Mouse (Mus musculus) midbrain, embryonic 15.5 days (tissue): ENCODE data around the gene Myo3b. TPM values are rescaled to one million over a fixed set of nuclear protein-coding genes. Genes with fewer than 3 reads are reported as not detected.
A peak's percentile ranks its signal among the peaks of the same experiment; 100 is the strongest.

ENCODE experiments used
- ATAC-seq: fragments of 200-750 bp; cut with Nextera tagmentation; replicated peaks from 2 replicates; pipeline ENCODE4 v1.8.0; 2017; ENCODE audit warnings: moderate TSS enrichment
- H3K27ac ChIP-seq: fragments of 300-500 bp; sonication (generic); 2 replicates; pipeline ENCODE4 v1.5.1; 2015; ENCODE audit warnings: mild to moderate bottlenecking, inconsistent platforms
- H3K27me3 ChIP-seq: fragments of 300-500 bp; sonication (generic); replicated peaks from 2 replicates; pipeline ENCODE4 v1.6.1; 2015; ENCODE audit warnings: inconsistent platforms
- H3K36me3 ChIP-seq: fragments of 300-500 bp; sonication (generic); replicated peaks from 2 replicates; pipeline ENCODE4 v1.6.1; 2015; ENCODE audit warnings: inconsistent platforms
- H3K4me1 ChIP-seq: fragments of 300-500 bp; sonication (generic); 2 replicates; pipeline ENCODE4 v1.6.1; 2015; ENCODE audit warnings: inconsistent platforms
- H3K4me2 ChIP-seq: fragments of 300-500 bp; sonication (generic); 2 replicates; pipeline ENCODE4 v1.6.1; 2015; ENCODE audit warnings: inconsistent platforms, mild to moderate bottlenecking, moderate library complexity
- H3K4me3 ChIP-seq: fragments of 300-500 bp; sonication (generic); 2 replicates; pipeline ENCODE4 v1.5.1; 2015; ENCODE audit warnings: mild to moderate bottlenecking, inconsistent platforms
- H3K9ac ChIP-seq: fragments of 300-500 bp; sonication (generic); 2 replicates; pipeline ENCODE4 v1.6.1; 2015; ENCODE audit warnings: mild to moderate bottlenecking, inconsistent platforms
- H3K9me3 ChIP-seq: fragments of 300-500 bp; sonication (generic); 2 replicates; pipeline ENCODE4 v1.6.1; 2016; ENCODE audit warnings: inconsistent platforms
- WGBS: fragments of 180-500 bp; shearing (Covaris S2); methylation state at CpG from one replicate; pipeline ENCODE4 v1.1.7; 2015; ENCODE audit warnings: mixed read lengths; 5-methylcytosine and 5-hydroxymethylcytosine counted together
- polyA plus RNA-seq: library from polyadenylated mRNA; unstranded; fragments of >200 nt; fragmentation: Nextera tagmentation; extraction: Ambion mirVana; gene quantifications from 2 replicates; pipeline ENCODE4 v1.2.1, GENCODE M21; 2015

The Myo3b gene
- polyA plus RNA-seq, 1 experiment from 2014 or later = 0.41 TPM

DNA sequence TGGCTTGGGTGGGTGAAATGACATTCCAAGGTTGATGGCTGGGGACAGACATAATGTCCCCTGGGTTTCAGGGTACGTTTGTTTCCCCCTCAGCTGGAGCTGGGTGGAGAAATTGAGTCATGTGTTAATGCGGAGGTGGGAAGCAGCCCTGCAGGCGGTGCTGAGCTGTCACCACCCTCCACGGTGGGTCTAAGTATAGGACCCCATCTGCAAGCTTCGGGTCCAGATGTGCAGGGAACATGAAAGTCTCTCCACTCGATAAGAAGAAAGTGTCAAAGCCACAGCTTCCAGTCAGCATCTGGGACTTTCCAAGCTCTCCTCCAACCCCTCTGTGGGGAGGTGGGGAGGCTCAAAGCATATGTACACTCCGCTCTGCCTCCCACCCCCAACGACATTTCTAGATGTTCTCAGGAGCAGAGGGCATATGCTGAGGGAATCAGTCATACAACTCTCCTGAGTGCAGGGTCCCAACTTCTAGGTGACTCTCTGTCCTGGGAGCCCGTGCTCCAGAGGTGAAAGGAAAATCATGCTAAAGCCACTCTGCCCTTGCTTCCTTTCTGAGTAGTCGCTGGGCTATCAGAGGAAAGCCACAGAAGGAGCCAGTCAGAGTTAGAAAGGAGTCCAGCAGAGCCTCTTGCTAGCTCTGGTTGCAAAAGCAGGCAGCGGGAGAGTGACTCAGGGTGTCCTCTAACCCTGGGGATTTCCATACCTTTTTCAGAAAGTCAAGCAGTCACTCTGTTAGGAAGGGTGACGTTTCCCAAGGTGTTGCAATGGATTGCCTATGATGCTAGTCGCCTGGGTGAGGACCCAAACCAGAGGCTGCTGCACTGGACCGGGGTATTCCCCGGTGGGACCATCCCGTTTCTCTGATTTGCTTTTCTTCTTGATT is 79.7 kb downstream of the Myo3b start:
- WGBS = 65% methylated on average over 16 of the region's 16 CpGs
- Histone ChIP-seq H3K4me1 (peaks cover 11% of the 10 kb centered on the region), H3K36me3 (no peaks in the 10 kb centered on the region), H3K27me3 (no peaks in the 10 kb centered on the region), H3K9me3 (no peaks in the 10 kb centered on the region), H3K4me2 (no peak overlapping the region), H3K27ac (no peak overlapping the region), H3K4me3 (no peak overlapping the region), H3K9ac (no peak overlapping the region)
- ATAC-seq = no peak

DNA sequence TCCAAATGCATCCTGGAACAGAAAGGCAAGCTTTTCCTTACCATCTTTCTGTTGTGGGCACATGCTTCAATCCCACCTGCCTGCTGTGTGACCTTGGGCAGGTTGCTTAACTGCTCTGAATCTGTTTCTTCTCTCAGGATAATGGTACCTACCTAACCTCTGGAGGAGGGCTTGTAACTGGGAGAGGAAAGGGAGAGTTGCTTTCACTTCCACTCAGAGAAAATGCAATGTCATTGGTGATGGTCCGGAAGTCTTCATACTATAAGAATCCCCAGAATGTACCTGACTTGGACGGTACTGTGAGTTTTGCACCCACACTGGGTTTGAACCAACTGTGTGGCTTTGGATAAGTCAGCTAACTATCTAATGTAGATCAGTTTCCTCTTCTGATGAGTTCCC is 80.3 kb downstream of the Myo3b start:
- no peaks in the 10 kb centered on the region for H3K9me3 ChIP-seq
- no peak overlapping the region for H3K4me2 ChIP-seq
- H3K9ac ChIP-seq = no peak overlapping the region
- no peaks in the 10 kb centered on the region for H3K27me3 ChIP-seq
- H3K4me3 ChIP-seq = no peak overlapping the region
- H3K4me1 ChIP-seq = peaks cover 5% of the 10 kb centered on the region
- 95% methylated on average over 2 of the region's 2 CpGs for WGBS
- ATAC-seq = no peak
- no peak overlapping the region for H3K27ac ChIP-seq
- H3K36me3 ChIP-seq = no peaks in the 10 kb centered on the region

DNA sequence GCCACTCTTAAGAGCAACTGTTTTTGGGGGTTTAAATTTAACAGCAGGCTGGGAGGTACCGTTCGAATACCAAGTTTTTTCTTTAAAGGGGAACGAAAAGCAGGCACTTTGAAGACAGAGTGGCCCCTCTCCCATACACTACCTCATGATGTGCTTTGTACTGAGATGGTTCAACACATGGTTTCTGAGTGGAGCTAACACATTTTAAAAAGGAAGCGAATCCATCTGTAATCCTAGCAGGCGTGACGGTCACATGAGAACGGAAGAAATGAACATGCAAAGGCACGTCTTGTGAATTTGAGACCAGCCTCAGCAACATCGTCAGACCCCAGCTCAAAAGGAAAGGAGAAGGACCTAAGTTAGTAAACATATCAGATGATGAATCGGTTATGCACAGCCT is 87.4 kb downstream of the Myo3b start:
- Histone ChIP-seq H3K9ac (no peak overlapping the region), H3K4me3 (peak overlapping the region; percentile 19), H3K27me3 (no peaks in the 10 kb centered on the region), H3K4me1 (peaks cover 25% of the 10 kb centered on the region), H3K4me2 (peak overlapping the region; percentile 44), H3K27ac (peak overlapping the region; percentile 59), H3K9me3 (no peaks in the 10 kb centered on the region), H3K36me3 (no peaks in the 10 kb centered on the region)
- 64% methylated on average over 10 of the region's 10 CpGs for WGBS
- ATAC-seq = peak; percentile 24; the same call in 1 of the 2 replicates

DNA sequence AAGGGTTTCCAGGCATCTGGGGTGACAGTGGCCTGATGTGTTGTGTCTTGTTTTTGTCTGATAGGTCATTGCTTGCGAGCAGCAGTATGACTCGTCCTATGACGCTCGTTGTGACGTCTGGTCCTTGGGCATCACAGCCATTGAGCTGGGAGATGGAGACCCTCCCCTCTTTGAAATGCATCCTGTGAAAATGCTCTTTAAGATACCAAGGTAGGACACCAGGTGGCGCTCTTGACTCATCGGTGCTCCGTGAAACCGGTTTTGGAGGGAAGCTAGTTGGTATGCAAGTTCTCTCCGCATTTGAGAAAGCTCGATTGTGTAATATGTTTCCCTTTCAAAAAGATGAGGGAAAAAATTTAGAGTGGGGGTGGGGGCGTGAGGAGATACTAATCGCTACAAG is 87.9 kb downstream of the Myo3b start:
- Histone ChIP-seq H3K27me3 (no peaks in the 10 kb centered on the region), H3K27ac (peak overlapping the region; percentile 67), H3K9ac (no peak overlapping the region), H3K4me1 (peaks cover 25% of the 10 kb centered on the region), H3K9me3 (no peaks in the 10 kb centered on the region), H3K4me3 (peak overlapping the region; percentile 19), H3K36me3 (no peaks in the 10 kb centered on the region), H3K4me2 (peak overlapping the region; percentile 44)
- peak; percentile 92 for ATAC-seq
- WGBS = under 1% methylated on average over 13 of the region's 13 CpGs

DNA sequence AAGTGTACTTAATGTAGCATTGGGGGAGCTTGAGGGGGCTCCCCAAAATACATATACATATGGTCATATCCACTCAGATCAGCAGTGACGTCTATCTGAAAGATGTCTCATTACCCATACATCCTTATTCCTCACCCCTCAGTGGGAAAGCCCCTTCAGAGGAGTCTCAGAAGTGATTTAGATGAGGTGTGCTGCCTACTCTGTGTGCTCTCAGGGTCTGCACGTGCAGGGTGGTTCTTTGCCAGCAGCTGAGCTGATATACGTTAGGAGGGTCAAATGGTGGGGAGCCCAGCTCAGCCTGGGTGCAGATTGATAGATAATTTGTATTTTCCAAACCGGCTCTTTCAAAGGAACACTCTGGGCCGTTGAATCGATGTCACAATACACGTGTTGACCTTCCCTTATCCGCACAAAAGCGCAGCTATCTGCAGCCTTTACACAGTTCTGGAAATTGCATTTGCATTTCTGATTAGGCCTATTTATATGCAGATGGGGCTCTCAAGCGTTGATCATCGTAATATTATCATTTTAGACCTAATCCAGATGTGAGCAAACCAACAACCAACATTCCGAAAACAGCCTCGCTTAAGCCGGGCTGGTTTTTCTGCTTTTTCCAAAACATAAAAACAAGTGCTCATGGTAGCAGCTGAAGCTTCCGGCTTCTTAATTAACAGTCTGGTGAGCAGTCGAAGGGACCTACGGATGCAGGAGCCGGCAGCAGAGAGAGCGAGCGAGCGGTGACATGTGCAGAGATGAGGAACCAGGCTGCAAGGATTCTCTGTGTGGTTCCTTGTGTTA is 88.6 kb downstream of the Myo3b start:
- Histone ChIP-seq H3K27ac (peak overlapping the region; percentile 67), H3K4me3 (peak overlapping the region; percentile 12; the same call in 1 of the 2 replicates), H3K4me1 (peaks cover 25% of the 10 kb centered on the region), H3K9me3 (no peaks in the 10 kb centered on the region), H3K4me2 (peak overlapping the region; percentile 44), H3K9ac (no peak overlapping the region), H3K36me3 (no peaks in the 10 kb centered on the region), H3K27me3 (no peaks in the 10 kb centered on the region)
- 4% methylated on average over 21 of the region's 21 CpGs for WGBS
- peak; percentile 75 for ATAC-seq

DNA sequence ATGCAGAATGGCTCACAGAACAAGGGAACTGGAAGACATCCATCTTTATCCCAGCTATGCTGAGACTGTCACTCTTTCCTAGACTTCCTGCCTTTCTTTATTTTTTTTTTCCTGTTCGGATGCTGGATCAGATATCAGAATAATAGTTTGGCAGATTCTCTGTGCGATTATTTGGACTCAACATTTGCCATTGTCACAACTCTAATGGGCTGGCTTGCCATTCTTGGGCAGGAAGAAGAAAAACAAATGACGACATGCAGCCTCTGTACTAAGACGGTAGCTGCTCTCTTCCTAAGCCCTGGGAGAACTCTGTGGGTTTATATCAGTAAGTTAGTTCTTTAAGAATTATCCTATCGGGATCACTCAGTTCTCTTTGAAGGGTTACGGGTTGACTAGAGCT is 89.7 kb downstream of the Myo3b start:
- H3K4me1 ChIP-seq = peaks cover 29% of the 10 kb centered on the region
- ATAC-seq = no peak
- H3K36me3 ChIP-seq = no peaks in the 10 kb centered on the region
- H3K27me3 ChIP-seq = no peaks in the 10 kb centered on the region
- no peak overlapping the region for H3K4me3 ChIP-seq
- no peaks in the 10 kb centered on the region for H3K9me3 ChIP-seq
- no peak overlapping the region for H3K9ac ChIP-seq
- WGBS = 67% methylated on average over 6 of the region's 6 CpGs
- no peak overlapping the region; the same call in 1 of the 2 replicates for H3K4me2 ChIP-seq
- peak overlapping the region; percentile 67 for H3K27ac ChIP-seq

DNA sequence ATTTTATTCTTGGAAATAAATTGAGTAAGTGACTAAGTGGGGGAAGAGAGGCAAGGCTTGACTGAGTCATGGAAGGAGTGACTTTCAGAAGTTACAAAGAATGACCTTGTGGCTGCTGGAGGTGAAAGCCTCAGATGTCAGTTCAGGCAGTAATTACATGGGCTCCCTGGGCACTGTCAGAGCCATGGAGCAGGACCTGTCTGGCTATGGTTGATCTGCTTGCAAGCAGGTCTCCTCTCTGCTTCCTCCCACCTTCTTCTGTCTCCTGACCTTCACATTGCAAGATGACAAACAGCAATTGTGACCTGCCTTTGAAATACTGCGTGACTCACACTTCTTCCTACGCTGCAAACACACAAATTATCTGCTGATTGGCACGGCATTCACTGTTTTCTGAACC is 90.6 kb downstream of the Myo3b start:
- H3K9me3 ChIP-seq = no peaks in the 10 kb centered on the region
- H3K27ac ChIP-seq = peak overlapping the region; percentile 5; the same call in 1 of the 2 replicates
- no peak overlapping the region for H3K4me3 ChIP-seq
- H3K9ac ChIP-seq = no peak overlapping the region
- 61% methylated on average over 3 of the region's 3 CpGs for WGBS
- H3K36me3 ChIP-seq = no peaks in the 10 kb centered on the region
- H3K27me3 ChIP-seq = no peaks in the 10 kb centered on the region
- no peak for ATAC-seq
- peaks cover 29% of the 10 kb centered on the region for H3K4me1 ChIP-seq
- H3K4me2 ChIP-seq = no peak overlapping the region

DNA sequence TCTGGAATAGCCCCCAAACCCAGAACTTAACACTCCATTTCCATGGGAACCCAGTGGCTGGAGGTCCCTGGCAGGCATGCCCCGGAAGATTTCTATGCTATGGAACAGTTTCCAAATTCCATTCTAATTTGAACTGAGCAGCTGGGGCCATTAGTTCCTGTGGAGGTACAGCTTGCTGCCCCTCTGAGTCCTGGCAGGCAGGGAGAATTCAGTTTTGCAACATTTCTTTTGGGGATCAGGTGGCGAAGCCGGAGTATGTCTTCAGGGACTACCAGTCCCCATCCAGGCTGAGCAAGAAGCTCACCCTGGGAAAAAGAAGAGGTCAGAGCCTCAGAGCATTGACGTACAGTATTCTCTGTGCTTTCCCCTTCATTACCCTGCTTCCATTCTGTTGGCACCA is 94.4 kb downstream of the Myo3b start:
- H3K36me3 ChIP-seq = no peaks in the 10 kb centered on the region
- no peak for ATAC-seq
- H3K4me3 ChIP-seq = no peak overlapping the region
- no peaks in the 10 kb centered on the region for H3K9me3 ChIP-seq
- H3K27ac ChIP-seq = no peak overlapping the region
- no peaks in the 10 kb centered on the region for H3K27me3 ChIP-seq
- peaks cover 12% of the 10 kb centered on the region for H3K4me1 ChIP-seq
- H3K9ac ChIP-seq = no peak overlapping the region
- no peak overlapping the region for H3K4me2 ChIP-seq
- WGBS = 60% methylated on average over 4 of the region's 4 CpGs

DNA sequence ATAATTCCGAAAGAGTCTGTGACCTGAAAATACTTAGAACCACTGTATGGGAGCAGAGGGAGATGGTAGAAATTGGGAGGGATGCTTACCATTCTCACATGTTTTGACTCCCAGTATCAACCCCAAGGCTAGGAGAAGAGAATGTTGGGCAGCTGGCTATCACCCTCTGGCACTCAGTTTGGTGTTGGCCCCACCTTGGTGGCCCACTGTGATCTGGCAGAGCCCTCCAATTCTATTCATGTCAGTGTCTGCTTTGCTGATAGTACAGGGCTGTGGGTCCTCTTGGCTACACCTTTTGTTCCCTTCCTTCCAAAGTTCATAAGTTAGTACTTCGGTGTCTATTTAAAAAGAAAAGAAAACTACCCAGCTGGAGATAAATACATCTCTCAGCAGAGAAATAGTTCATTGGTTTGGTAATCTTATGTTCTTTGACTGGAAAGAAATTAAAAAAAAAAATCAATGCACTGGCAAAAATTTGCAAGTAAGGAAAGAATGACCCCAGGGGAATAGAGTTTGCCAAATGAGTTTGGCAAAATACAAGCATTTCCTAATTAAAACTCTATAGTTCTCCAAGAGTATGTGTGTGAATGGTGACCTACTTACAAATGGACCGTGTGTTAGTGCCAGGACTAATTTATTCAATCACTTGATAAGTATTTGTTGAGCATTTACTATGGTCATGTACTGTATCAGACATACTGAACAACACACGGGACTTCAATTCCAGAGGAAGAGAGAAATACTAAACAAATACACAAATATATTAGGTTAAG is 98.5 kb downstream of the Myo3b start:
- no peak overlapping the region for H3K4me3 ChIP-seq
- no peak for ATAC-seq
- H3K4me1 ChIP-seq = 0 out of 2 replicates have a peak, but pooled peaks cover 4% of the 10 kb centered on the region
- H3K27me3 ChIP-seq = no peaks in the 10 kb centered on the region
- no peak overlapping the region for H3K9ac ChIP-seq
- H3K36me3 ChIP-seq = no peaks in the 10 kb centered on the region
- H3K4me2 ChIP-seq = no peak overlapping the region
- WGBS = 82% methylated on average over 4 of the region's 4 CpGs
- no peaks in the 10 kb centered on the region for H3K9me3 ChIP-seq
- H3K27ac ChIP-seq = no peak overlapping the region

DNA sequence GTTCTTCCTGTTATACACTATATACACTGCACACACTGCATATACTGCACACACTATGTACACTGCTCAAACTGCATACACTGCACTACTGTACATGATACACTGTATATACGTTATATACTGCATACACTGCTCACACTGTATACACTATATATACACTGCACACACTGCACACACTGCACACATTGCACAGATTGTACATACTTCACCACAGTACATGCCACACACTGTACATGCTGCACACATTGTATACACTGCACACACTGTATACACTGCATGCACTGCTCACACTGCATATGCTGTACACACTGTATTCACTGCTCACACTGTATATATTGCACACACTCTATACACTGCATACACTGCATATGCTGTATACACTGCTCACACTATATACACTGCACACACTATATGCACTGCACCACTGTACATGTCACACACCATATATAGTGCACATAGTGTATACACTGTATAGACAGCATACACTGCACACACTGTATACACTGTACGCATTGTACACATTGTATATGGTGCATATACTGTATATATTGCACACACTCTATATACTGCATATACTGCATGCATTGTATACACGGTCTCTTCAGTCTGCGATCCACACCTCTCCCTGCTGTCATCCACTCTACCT is 104.7 kb downstream of the Myo3b start:
- Histone ChIP-seq H3K4me1 (no peaks in the 10 kb centered on the region), H3K27ac (no peak overlapping the region), H3K27me3 (no peaks in the 10 kb centered on the region), H3K9ac (no peak overlapping the region), H3K9me3 (no peaks in the 10 kb centered on the region), H3K4me3 (no peak overlapping the region), H3K36me3 (no peaks in the 10 kb centered on the region), H3K4me2 (no peak overlapping the region)
- WGBS = 96% methylated on average over 4 of the region's 4 CpGs
- 0 out of 2 replicates have a peak, but pooled peaks have one; percentile 30 for ATAC-seq

DNA sequence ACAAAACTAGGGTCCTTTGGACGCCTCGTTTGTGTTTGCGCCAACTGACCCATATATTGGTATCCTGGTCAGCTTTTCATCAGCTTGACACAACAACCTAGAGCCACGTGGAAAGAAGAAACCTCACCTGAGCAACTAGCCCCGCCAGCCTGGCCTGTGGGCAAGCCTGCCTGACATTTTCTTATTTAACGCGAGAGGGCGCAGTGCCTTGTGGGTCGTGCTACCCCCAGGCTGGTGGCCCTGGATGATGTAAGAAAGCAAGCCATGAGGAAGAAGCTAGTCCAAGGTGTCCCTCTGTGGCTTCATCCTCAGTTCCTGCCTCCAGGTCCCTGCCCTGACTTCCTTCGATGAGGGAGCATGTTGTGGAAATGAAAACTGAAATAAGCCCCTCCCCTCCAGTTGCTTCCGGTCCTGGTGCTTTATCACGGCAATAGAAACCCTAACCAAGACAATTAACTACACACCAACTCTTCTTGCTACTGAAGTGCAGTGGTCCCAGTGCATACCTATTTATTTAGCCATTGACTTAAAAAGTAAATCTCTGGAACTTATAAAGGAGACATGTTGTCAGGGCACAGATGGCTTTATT is 108.2 kb downstream of the Myo3b start:
- Histone ChIP-seq H3K4me1 (no peaks in the 10 kb centered on the region), H3K4me3 (no peak overlapping the region), H3K9ac (no peak overlapping the region), H3K27me3 (no peaks in the 10 kb centered on the region), H3K9me3 (no peaks in the 10 kb centered on the region), H3K27ac (no peak overlapping the region), H3K4me2 (no peak overlapping the region), H3K36me3 (no peaks in the 10 kb centered on the region)
- no peak for ATAC-seq
- WGBS = 67% methylated on average over 12 of the region's 12 CpGs
